Mouse (Mus musculus): ENCODE results near the gene Kcnj8.
"Not testable (repeated sequence)": the region's sequence is repeated elsewhere in the genome, so short reads cannot be mapped to it uniquely, and the experiment has no call there.

Gene Kcnj8

GRCm38 (mm10) chr6:142545132-142545531, 26.3 kb downstream of the Kcnj8 start:
- DNase-seq: peak; percentile 61

- DNase-seq: no peak
Observed at GRCm38 (mm10) chr6:142543648-142544047, 27.8 kb downstream of the Kcnj8 start.

GRCm38 (mm10) chr6:142542800-142543175, 28.6 kb downstream of the Kcnj8 start:
- DNase-seq: no peak

GRCm38 (mm10) chr6:142542082-142542799, 29.2 kb downstream of the Kcnj8 start:
- DNase-seq: no peak

- no peak for DNase-seq
Observed at GRCm38 (mm10) chr6:142540561-142541160, 30.8 kb downstream of the Kcnj8 start.

GRCm38 (mm10) chr6:142540131-142540530, 31.3 kb downstream of the Kcnj8 start:
- DNase-seq: no peak

- DNase-seq: peak; percentile 75
Observed at GRCm38 (mm10) chr6:142538503-142538902, 32.9 kb downstream of the Kcnj8 start.

GRCm38 (mm10) chr6:142533412-142533811, 38.0 kb downstream of the Kcnj8 start:
- no peak for DNase-seq

- DNase-seq: no peak
Observed at GRCm38 (mm10) chr6:142532686-142533085, 38.7 kb downstream of the Kcnj8 start.

- DNase-seq: no peak
Observed at GRCm38 (mm10) chr6:142532141-142532540, 39.3 kb downstream of the Kcnj8 start.

GRCm38 (mm10) chr6:142530378-142530777, 41.0 kb downstream of the Kcnj8 start:
- DNase-seq: peak; percentile 66

GRCm38 (mm10) chr6:142529680-142530079, 41.7 kb downstream of the Kcnj8 start:
- DNase-seq: no peak

- DNase-seq: no peak
Observed at GRCm38 (mm10) chr6:142527931-142528562, 43.4 kb downstream of the Kcnj8 start.

GRCm38 (mm10) chr6:142524635-142525308, 46.6 kb downstream of the Kcnj8 start:
- DNase-seq: peak; percentile 80

GRCm38 (mm10) chr6:142521591-142522110, 49.8 kb downstream of the Kcnj8 start:
- no peak for DNase-seq

GRCm38 (mm10) chr6:142519110-142519509, 52.3 kb downstream of the Kcnj8 start:
- DNase-seq: peak; percentile 36

- DNase-seq: not testable (repeated sequence)
Observed at GRCm38 (mm10) chr6:142515379-142515778, 56.0 kb downstream of the Kcnj8 start.

- peak; percentile 56 for DNase-seq
Observed at GRCm38 (mm10) chr6:142514912-142515311, 56.5 kb downstream of the Kcnj8 start.

Measured in lung, postnatal 10 days (tissue).